Mouse (Mus musculus): ENCODE measurements around the gene 1190005I06Rik.

1190005I06Rik gene

DNA sequence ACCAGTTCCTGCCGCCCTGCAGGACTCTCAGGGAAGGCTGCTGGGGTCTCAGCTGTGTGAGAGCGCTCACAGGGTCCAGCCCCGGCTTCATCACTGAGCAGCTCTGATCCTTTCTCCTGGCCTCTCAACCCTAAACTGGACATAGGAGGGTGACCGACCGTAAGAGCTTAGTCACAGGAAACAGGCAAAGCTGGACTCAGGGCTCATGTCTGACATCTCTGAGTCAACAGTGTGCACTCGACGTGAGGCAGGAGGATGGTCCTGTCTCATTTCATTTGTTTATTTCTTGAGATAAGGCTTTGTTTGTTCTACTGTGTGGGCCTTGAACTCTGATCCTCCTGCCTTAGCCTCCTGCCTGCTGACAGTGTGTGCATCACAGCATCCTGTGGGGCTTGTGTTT is 27.0 kb downstream of the 1190005I06Rik start:
- DNase-seq (ENCODE audit: low spot score): no peak

DNA sequence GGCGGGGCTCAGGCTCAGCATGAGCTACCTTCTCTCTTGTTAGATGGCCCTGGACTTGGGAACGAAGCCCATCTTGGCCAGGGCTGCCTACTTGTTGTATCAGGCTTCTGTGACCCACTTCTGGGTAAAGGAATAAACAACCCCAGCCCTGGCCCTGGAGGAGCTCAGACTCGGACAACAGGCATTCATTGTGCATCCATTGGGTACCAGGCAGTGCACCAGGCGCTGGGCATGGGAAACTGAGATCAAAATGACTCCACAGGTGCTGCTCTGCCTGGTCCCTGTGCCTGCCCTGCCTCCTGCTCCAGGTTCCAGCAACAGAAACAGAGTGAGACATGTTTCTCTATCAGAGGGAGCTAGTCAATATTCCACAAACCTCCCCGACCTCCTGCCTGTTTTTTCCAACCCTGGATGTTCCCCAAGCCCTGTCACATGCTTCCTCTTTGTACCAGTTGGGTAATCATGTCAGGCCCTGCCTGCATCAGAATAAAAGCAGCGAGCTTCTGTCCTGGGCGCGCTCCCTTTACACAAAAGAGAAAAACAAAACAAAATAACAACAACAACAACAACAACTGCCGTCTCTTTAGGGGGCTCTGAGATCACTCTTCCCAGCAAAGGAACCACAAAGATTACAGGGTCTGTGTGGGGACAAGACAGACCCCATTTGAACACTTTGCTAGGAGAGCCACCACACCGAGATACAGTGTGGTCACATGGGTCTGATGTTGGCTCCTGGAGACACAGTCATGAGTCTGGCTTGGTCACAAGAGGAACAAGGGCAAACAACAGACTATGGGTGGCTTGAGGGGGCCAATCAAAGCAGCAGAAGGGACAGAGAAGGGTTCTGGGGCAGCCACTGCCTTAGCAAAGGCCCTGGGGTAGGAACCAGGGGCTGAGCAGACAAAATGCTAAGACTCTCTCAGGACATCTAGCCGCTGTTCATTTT is 27.9 kb downstream of the 1190005I06Rik start:
- no peak for DNase-seq (ENCODE audit: low spot score)

DNA sequence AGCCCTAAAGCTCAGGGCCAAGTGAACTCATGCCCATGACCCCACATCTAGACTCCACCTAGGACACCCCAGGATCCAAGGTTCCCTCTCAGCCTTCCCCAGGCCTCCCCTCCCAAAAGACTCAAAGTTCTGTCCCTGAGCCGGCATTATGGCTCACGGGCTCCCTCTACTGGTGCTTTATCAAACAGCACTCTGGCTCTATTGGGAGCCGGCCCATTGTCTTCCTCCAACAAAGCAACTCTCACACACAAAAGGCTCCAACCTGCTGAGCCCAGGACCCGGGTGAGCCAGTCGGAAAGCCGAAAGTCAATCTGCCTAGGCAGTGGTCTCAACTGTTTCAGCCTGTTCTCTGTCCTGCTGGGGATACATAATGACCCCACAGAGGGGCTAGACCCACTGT is 29.3 kb downstream of the 1190005I06Rik start:
- peak; percentile 52 for DNase-seq (ENCODE audit: low spot score)

- DNase-seq (ENCODE audit: low spot score): no peak
These were observed 30.5 kb downstream of the 1190005I06Rik start for GRCm38 (mm10) chr8:120616663-120617626.

DNA sequence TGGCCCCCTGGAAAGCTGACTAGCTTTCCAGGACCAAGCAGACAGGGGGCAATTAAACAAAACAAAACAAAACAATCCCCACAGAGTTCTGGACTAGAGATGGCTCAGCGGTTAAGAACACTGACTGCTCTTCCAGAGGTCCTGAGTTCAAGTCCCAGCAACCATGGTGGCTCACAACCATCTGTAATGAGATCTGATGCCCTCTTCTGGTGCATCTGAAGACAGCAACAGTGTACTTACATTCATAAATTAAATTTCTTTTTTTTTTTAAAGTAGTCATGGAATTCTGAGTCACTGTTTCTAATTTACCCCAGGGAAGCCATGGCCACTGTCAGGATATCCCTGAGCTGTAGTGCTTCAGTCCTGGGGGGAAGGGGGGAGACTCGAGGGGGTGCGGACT is 32.9 kb downstream of the 1190005I06Rik start:
- DNase-seq (ENCODE audit: low spot score): no peak

DNA sequence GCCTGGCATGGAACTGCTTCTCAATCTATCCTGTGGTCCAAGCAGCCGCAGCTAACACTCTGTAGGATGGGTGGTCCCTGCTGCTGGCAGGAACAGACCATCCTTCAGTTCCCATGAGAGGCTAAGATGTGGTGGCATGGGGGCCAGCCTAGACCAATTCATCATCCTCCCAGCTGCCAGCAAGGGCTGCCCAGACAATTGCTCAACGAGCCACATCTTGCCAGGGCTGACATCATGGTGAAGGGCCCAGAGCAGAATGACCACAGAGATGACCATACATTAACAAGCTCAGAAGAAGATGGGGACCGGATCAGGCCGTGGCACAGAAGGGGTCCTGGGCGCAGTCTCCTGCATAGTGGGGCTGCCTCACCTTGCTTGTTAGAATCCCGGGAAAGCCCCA is 36.6 kb downstream of the 1190005I06Rik start:
- no peak for DNase-seq (ENCODE audit: low spot score)

DNA sequence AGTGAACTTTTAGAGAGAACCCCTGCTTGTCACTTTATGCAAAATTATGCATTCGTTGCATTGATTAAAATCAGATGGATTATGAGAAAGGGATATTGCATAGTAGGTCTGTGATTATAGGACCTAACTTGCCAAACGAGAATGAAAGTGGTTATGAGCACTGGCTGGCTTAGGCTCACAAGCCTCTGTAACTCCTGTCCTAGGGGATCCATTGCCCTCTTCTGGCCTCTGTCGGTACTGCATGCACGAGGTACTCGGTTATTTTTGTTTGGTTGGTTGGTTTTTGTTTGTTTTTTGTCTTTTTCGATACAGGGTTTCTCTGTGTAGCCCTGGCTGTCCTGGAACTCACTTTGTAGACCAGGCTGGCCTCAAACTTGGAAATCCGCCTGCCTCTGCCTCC is 39.5 kb downstream of the 1190005I06Rik start:
- peak; percentile 65 for DNase-seq (ENCODE audit: low spot score)

- no peak for DNase-seq (ENCODE audit: low spot score)
These were observed 40.0 kb downstream of the 1190005I06Rik start for GRCm38 (mm10) chr8:120607460-120607859.

DNA sequence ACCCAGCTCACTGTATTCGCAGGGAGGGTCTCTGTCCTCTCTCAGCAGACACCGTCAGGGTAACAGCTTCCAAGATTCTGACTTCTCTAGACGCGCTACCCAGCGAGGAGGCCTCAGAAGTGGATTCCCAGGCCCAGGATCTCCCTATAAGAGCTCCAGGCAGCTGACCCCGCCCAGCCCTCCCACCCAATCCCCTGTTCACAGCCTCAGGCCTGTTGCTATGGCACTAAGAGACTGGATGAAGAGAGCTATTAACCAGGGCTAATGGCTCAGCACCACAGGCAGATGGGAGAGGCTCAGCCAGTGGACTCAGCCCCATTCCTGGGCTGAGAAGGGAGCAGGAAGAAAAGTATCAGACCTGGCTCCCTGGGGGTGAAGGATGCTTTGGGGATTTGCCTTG is 44.8 kb downstream of the 1190005I06Rik start:
- DNase-seq (ENCODE audit: low spot score): no peak

DNA sequence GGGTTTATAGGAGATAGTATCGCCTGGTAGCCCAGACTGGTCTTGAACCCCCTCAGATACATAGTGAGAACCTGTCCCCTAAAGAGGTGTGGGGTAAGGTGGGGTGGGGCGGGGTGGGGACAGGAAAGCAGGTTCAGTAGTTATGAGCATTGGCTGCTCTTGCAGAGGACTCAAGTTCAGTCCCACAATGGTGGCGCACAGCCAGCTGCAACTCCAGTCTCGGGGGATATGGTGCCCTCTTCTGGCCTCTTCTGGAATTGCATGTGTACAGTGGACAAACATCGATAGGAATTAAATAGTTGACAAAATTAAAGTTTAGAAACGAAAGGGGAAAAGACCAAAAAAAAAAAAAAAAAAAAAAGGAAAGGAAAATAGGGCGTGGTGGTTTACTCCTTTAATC is 47.9 kb downstream of the 1190005I06Rik start:
- DNase-seq (ENCODE audit: low spot score): peak; percentile 63

DNA sequence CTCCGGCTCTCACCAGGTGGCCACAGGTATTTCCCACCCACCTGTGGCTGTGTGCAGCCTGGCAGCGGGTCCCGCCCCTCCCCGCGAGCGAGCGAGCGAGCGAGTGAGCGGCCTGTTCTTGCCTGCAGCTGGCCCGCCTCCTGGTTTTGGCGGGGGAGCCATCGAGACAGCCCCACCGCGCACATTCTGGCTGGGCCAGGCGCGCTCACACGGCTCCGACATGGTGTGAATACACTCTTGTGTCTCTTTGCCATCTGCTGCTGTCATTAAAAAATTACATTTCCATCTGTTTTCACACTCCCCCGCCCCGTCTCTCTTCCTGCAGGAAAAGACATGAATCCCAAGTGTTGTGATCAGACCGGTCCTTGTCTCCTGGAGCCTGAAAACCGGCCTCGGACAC is 48.9 kb downstream of the 1190005I06Rik start:
- DNase-seq (ENCODE audit: low spot score): no peak

DNA sequence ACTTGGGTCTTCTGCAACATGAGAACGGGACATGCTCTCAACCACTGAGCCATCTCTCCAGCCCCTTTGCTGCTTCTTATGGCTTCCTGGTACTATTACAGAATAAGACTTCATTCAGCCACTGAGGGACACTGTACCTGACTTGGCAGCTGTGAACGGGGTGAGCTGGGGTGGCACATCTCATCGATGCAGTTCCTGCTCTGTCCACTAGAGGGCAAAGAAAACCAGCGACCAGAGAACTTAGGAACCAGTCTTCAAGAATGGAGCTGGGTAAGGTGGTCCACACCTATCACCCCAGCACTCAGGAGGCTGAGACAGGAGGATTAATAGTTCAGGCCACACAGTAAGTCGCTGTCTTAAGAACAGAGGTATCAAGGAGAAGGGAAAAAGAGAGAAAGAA is 51.5 kb downstream of the 1190005I06Rik start:
- peak; percentile 54 for DNase-seq (ENCODE audit: low spot score)

DNA sequence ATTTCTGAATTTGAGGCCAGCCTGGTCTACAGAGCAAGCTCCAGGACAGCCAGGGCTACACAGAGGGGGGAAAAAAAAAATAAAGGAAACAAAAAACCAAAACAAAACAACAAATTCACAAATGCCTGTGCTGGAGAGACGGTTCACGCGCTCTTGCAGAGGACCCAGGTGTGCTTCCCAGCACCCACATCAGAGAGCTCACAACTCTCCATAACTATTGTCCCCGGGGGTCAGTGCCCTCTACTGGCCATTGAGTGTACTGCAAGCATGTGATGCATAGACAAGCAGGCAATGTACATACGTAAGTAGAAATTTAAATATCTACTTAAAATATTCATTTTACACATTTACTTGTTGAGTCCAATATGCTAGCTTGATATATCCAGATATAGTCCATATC is 52.9 kb downstream of the 1190005I06Rik start:
- DNase-seq (ENCODE audit: low spot score): no peak

GRCm38 (mm10) chr8:120591587-120592292 is 55.7 kb downstream of the 1190005I06Rik start:
- no peak for DNase-seq (ENCODE audit: low spot score)

GRCm38 (mm10) chr8:120589921-120590320 is 57.5 kb downstream of the 1190005I06Rik start:
- no peak for DNase-seq (ENCODE audit: low spot score)

GRCm38 (mm10) chr8:120588908-120589771 is 58.3 kb downstream of the 1190005I06Rik start, which contains the start of gene Gins2:
TSS of gene Gins2 (minus strand) at chr8:120589304.
- DNase-seq (ENCODE audit: low spot score): peak; percentile 98

DNA sequence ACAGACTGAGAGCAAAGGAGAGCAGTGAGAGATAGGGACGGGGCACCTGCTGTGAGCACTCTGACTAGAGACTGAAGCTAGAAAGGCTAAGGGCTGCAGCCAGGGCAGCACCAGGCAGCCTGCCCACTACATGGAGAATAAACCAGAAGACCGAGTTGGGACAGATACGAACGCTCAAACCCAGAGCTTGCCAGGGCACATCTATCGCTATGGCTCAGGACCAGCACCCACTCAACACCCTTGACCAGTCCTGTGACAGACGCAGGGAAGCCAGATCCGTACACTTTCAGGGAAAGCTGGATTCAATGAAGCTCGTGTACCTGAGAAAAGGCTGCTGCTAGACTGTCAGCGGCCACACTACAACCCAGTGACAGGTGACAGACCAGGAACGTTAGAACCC is 61.9 kb downstream of the 1190005I06Rik start:
- DNase-seq (ENCODE audit: low spot score): no peak

- DNase-seq (ENCODE audit: low spot score): no peak
These were observed 65.6 kb downstream of the 1190005I06Rik start for GRCm38 (mm10) chr8:120581811-120582210.

GRCm38 (mm10) chr8:120581329-120581728 is 66.1 kb downstream of the 1190005I06Rik start:
- no peak for DNase-seq (ENCODE audit: low spot score)

DNA sequence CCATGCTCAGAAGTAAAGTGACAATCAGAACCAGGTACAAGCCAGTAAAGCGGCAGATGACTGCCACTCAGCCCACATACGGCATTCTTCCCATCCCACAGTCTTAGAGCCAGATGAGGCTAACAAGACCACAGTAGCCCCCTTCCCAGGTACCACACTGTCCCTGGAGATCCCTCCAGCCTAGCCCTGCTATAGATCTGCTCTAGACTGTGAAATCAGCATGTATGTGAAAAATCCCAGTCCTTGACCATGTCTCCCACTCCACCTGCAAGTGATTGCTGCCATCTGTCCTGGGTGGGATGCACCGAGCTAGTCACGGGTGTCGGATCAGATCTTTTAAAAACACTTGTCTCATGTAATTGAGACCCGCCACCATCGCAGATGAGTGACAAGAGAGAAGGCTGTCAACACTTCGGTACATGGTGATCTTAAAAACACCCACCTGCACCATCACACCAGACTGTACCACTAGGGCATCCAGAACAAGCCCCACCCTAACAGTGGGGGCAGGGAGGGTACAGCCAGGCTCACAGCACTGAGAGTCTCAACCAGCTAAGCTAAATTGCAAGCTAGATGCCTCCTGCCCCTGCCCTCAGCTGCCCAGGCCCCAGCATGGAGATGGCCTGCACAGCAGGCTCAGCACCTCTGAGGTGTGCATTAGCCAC is 67.0 kb downstream of the 1190005I06Rik start:
- DNase-seq (ENCODE audit: low spot score): no peak

All from spleen, adult 12 weeks (tissue).